Mouse (Mus musculus) heart, postnatal 0 days (tissue): ENCODE measurements at regions not wholly inside any gene's neighbourhood (a gene's known extent, or its start where the extent isn't known, plus 50 kb on each side); places are given as distances from the start of the nearest gene placed in this dataset.

Experiments used
- ATAC-seq: fragments of 200-750 bp; cut with Nextera tagmentation; 2 replicates; pipeline ENCODE4 v1.8.0; 2017; ENCODE audit warnings: low read depth, moderate number of reproducible peaks, moderate library complexity; ENCODE audit not compliant: insufficient read depth
- DNase-seq: peaks from one replicate; pipeline ENCODE4 v3.0.0-alpha.2; 2016; ENCODE audit warnings: low spot score
- H3K27ac ChIP-seq: fragments of 300-500 bp; sonication (generic); 2 replicates; pipeline ENCODE4 v1.5.1; 2014; ENCODE audit warnings: low read depth, mild to moderate bottlenecking
- H3K27me3 ChIP-seq: fragments of 300-500 bp; sonication (generic); 2 replicates; pipeline ENCODE4 v1.6.1; 2014; ENCODE audit warnings: low read length, mixed read lengths; ENCODE audit not compliant: control insufficient read depth, insufficient read depth
- H3K36me3 ChIP-seq: fragments of 300-500 bp; sonication (generic); replicated peaks from 2 replicates; pipeline ENCODE4 v1.6.1; 2014; ENCODE audit warnings: low read length, mixed read lengths; ENCODE audit not compliant: control insufficient read depth, insufficient read depth
- H3K4me1 ChIP-seq: fragments of 300-500 bp; sonication (generic); 2 replicates; pipeline ENCODE4 v1.6.1; 2014; ENCODE audit warnings: antibody characterized with exemption; ENCODE audit not compliant: control insufficient read depth, insufficient read depth
- H3K4me2 ChIP-seq: fragments of 300-500 bp; sonication (generic); 2 replicates; pipeline ENCODE4 v1.6.1; 2014; ENCODE audit warnings: low read depth, mild to moderate bottlenecking, low read length, moderate library complexity
- H3K4me3 ChIP-seq: fragments of 300-500 bp; sonication (generic); 2 replicates; pipeline ENCODE4 v1.5.1; 2014; ENCODE audit warnings: low read depth, low read length
- H3K9ac ChIP-seq: fragments of 300-500 bp; sonication (generic); replicated peaks from 2 replicates; pipeline ENCODE4 v1.6.1; 2014; ENCODE audit warnings: low read depth, low read length, mixed read lengths
- H3K9me3 ChIP-seq: fragments of 300-500 bp; sonication (generic); replicated peaks from 2 replicates; pipeline ENCODE4 v1.6.1; 2016; ENCODE audit warnings: low read length; ENCODE audit not compliant: control insufficient read depth
- CTCF ChIP-seq: IDR thresholded peaks from 2 replicates; pipeline ENCODE4 v1.5.1; 2016; ENCODE audit warnings: antibody characterized with exemption, control low read depth, low read depth
- EP300 ChIP-seq: IDR thresholded peaks from 2 replicates; pipeline ENCODE4 v1.6.1; 2016; ENCODE audit warnings: antibody characterized with exemption, low read depth
- WGBS: fragments of 180-500 bp; shearing (Covaris S2); extraction: QIAGEN DNeasy Blood & Tissue Kit; methylation state at CpG from one replicate; pipeline ENCODE4 v1.1.7; 2014; 5-methylcytosine and 5-hydroxymethylcytosine counted together

GRCm38 (mm10) chr6:12170722-12171121, 263.1 kb downstream of the Phf14 start:
- Histone ChIP-seq H3K9me3 (no peaks in the 10 kb centered on the region), H3K4me1 (no peaks in the 10 kb centered on the region), H3K9ac (no peak overlapping the region), H3K4me3 (no peak overlapping the region), H3K4me2 (no peak overlapping the region), H3K27ac (no peak overlapping the region), H3K27me3 (no peaks in the 10 kb centered on the region), H3K36me3 (no peaks in the 10 kb centered on the region)
- DNase-seq: no peak
- 74% methylated on average over 4 of the region's 4 CpGs for WGBS
- no peak for ATAC-seq
- TF ChIP-seq EP300 (no peak), CTCF (no peak)

- H3K9me3 ChIP-seq: no peaks in the 10 kb centered on the region
- no peak overlapping the region for H3K4me2 ChIP-seq
- no peak overlapping the region for H3K4me3 ChIP-seq
- ATAC-seq (no peak), DNase-seq (no peak)
- TF ChIP-seq EP300 (no peak), CTCF (no peak)
- no peak overlapping the region for H3K27ac ChIP-seq
- WGBS: 65% methylated on average over 2 of the region's 2 CpGs
- no peaks in the 10 kb centered on the region for H3K27me3 ChIP-seq
- no peaks in the 10 kb centered on the region for H3K36me3 ChIP-seq
- no peaks in the 10 kb centered on the region for H3K4me1 ChIP-seq
- H3K9ac ChIP-seq: no peak overlapping the region
Measured at GRCm38 (mm10) chr6:12171189-12171588, 263.6 kb downstream of the Phf14 start.

DNA sequence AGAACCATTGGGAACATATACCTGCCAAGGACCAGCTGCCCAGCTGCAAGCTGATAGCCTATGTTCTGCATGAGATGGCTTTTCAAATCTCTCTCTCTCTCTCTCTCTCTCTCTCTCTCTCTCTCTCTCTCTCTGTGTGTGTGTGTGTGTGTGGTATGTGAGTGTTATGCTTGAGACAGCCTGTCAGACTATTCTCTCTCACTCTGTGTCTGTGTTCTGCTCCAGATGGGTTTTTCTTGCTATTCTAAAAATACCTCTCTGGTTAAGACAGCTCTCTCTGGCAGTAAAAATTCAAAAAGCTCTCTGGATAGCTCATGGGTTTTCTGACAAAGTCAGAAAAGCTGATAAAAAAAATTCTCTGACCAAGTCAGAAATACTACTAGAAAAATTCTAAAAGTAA, 270.4 kb downstream of the Phf14 start:
- Histone ChIP-seq H3K4me1 (no peaks in the 10 kb centered on the region), H3K9ac (no peak overlapping the region), H3K9me3 (no peaks in the 10 kb centered on the region), H3K4me2 (no peak overlapping the region), H3K36me3 (no peaks in the 10 kb centered on the region), H3K27me3 (no peaks in the 10 kb centered on the region), H3K27ac (no peak overlapping the region), H3K4me3 (no peak overlapping the region)
- ATAC-seq (no peak), DNase-seq (no peak)
- TF ChIP-seq EP300: no peak
- TF ChIP-seq CTCF: no peak

GRCm38 (mm10) chr6:12180951-12181350, 273.3 kb downstream of the Phf14 start:
- no peak for ATAC-seq
- TF ChIP-seq CTCF (no peak), EP300 (no peak)
- H3K27ac ChIP-seq: no peak overlapping the region
- H3K9ac ChIP-seq: no peak overlapping the region
- WGBS: 61% methylated on average over 3 of the region's 3 CpGs
- no peaks in the 10 kb centered on the region for H3K4me1 ChIP-seq
- H3K4me3 ChIP-seq: no peak overlapping the region
- no peak for DNase-seq
- H3K36me3 ChIP-seq: no peaks in the 10 kb centered on the region
- H3K9me3 ChIP-seq: no peaks in the 10 kb centered on the region
- no peaks in the 10 kb centered on the region for H3K27me3 ChIP-seq
- no peak overlapping the region for H3K4me2 ChIP-seq

- DNase-seq (no peak), ATAC-seq (no peak)
- H3K4me1 ChIP-seq: no peaks in the 10 kb centered on the region
- no peaks in the 10 kb centered on the region for H3K27me3 ChIP-seq
- no peak overlapping the region for H3K4me2 ChIP-seq
- 60% methylated on average over 1 of the region's 1 CpGs for WGBS
- no peaks in the 10 kb centered on the region for H3K9me3 ChIP-seq
- H3K4me3 ChIP-seq: no peak overlapping the region
- H3K27ac ChIP-seq: no peak overlapping the region
- H3K36me3 ChIP-seq: no peaks in the 10 kb centered on the region
- no peak overlapping the region for H3K9ac ChIP-seq
- no peak for TF ChIP-seq EP300
- TF ChIP-seq CTCF: no peak
Measured at GRCm38 (mm10) chr6:12210190-12210589, 302.6 kb downstream of the Phf14 start.

DNA sequence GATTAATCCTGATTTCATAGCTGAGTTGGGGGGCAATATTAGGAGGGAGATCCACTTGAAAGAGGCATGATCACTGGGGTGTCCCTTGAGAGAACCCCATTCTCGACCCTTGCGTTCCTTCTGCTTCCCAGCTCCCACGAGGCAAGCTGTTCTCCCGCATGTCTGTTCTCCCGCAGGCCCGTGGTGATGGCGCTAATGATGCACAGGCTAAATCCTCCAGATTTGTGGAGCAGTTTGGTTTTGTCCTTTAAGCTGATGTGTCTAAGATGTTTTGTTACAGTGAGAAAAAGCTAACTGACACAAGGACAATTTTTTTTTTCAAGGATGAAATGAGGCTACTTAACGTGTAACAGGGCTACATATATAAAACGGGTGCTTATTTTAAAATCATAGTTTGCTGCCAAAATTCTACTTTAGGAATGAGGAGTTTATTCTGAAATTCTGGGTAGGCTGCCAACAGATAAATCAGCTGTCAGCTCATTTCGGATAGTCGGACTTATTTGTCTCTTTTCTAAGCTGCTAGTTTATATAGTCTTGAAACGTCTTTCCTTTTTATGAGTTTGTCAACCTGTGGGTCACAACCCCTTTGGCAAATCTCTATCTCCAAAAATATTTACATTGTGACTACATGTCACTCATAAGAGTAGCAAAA, 307.0 kb downstream of the Phf14 start:
- Histone ChIP-seq H3K4me2 (no peak overlapping the region), H3K4me3 (no peak overlapping the region), H3K27ac (no peak overlapping the region), H3K4me1 (no peaks in the 10 kb centered on the region), H3K9me3 (no peaks in the 10 kb centered on the region), H3K36me3 (no peaks in the 10 kb centered on the region), H3K27me3 (no peaks in the 10 kb centered on the region), H3K9ac (no peak overlapping the region)
- 67% methylated on average over 12 of the region's 12 CpGs for WGBS
- DNase-seq: no peak
- TF ChIP-seq CTCF: no peak
- TF ChIP-seq EP300: no peak
- ATAC-seq: no peak
